Mouse (Mus musculus): ENCODE results near the gene Rbm8a2. TPM values are rescaled to one million over a fixed set of nuclear protein-coding genes. Genes with fewer than 3 reads are reported as not detected.

Rbm8a2 gene
- polyA plus RNA-seq, 1 experiment from 2014 or later, result 1.3 TPM

GRCm38 (mm10) chr1:175946718-175947315 is 32.1 kb downstream of the Rbm8a2 start:
- Histone ChIP-seq H3K36me3 (ENCODE audit: control insufficient read depth, insufficient read depth, low read length) (no peaks in the 10 kb centered on the region), H3K27ac (ENCODE audit: low read depth, low read length) (no peak overlapping the region), H3K4me1 (replicated peaks; ENCODE audit: control insufficient read depth, insufficient read depth, low read length) (no peaks in the 10 kb centered on the region), H3K4me3 (ENCODE audit: low read depth, low read length) (no peak overlapping the region), H3K9me3 (ENCODE audit: control insufficient read depth, low read length) (no peaks in the 10 kb centered on the region), H3K9ac (ENCODE audit: low read depth, low read length) (no peak overlapping the region), H3K27me3 (ENCODE audit: control insufficient read depth, insufficient read depth, low read length) (no peaks in the 10 kb centered on the region), H3K4me2 (replicated peaks; ENCODE audit: low read depth, low read length) (no peak overlapping the region)
- 67% methylated on average over 4 of the region's 4 CpGs for WGBS
- ATAC-seq (ENCODE audit: low FRiP score), result peak; percentile 28; the same call in 1 of the 2 replicates
- no peak for DNase-seq (ENCODE audit: low spot score)

DNA sequence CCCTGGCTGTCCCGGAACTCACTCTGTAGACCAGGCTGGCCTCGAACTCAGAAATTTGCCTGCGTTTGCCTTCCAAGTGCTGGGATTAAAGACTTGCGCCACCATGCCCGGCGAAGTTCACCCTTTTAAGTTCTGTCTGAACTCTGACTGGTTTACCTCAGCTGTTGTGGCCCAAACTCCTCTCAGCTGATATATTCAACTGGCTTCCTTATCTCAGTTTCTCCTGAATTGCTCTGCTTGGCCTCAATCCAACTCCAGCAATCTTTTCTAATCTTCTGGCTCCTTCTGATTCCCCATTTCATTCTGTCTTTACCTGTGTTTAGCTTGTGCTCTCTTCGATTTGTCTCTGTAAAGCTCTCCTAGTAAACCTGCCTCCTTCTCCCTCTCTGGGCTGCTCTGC is 35.7 kb downstream of the Rbm8a2 start:
- no peak for DNase-seq (ENCODE audit: low spot score)
- ATAC-seq (ENCODE audit: low FRiP score), result no peak
- H3K4me2 ChIP-seq (replicated peaks; ENCODE audit: low read depth, low read length), result no peak overlapping the region
- H3K4me3 ChIP-seq (ENCODE audit: low read depth, low read length), result no peak overlapping the region
- H3K9me3 ChIP-seq (ENCODE audit: control insufficient read depth, low read length), result no peaks in the 10 kb centered on the region
- H3K36me3 ChIP-seq (ENCODE audit: control insufficient read depth, insufficient read depth, low read length), result no peaks in the 10 kb centered on the region
- no peak overlapping the region for H3K27ac ChIP-seq (ENCODE audit: low read depth, low read length)
- WGBS, result 89% methylated on average over 7 of the region's 7 CpGs
- no peaks in the 10 kb centered on the region for H3K27me3 ChIP-seq (ENCODE audit: control insufficient read depth, insufficient read depth, low read length)
- no peaks in the 10 kb centered on the region for H3K4me1 ChIP-seq (replicated peaks; ENCODE audit: control insufficient read depth, insufficient read depth, low read length)
- H3K9ac ChIP-seq (ENCODE audit: low read depth, low read length), result no peak overlapping the region

DNA sequence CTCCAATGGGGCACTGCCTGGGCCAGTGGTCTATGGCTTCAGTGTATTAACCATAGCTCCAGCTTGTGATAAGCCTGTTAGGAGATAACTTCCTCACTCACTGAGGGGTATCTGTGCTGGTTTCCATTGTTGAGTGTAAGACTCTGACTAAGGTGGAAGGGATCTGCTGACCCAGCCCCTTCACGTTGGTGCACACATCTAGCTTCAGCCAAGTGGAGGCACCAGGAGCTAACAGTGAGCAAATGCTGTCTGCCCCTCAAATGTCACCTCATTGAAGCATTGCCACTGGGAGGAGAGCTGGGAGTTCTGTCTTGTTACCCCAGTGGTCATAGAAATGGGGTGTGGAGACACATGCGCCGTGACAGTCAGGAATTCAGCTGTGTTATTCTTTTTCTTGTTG is 40.2 kb downstream of the Rbm8a2 start:
- ATAC-seq (ENCODE audit: low FRiP score) (no peak), DNase-seq (ENCODE audit: low spot score) (no peak)
- no peaks in the 10 kb centered on the region for H3K36me3 ChIP-seq (ENCODE audit: control insufficient read depth, insufficient read depth, low read length)
- no peak overlapping the region for H3K27ac ChIP-seq (ENCODE audit: low read depth, low read length)
- H3K4me3 ChIP-seq (ENCODE audit: low read depth, low read length), result no peak overlapping the region
- no peak overlapping the region for H3K9ac ChIP-seq (ENCODE audit: low read depth, low read length)
- no peaks in the 10 kb centered on the region for H3K27me3 ChIP-seq (ENCODE audit: control insufficient read depth, insufficient read depth, low read length)
- H3K9me3 ChIP-seq (ENCODE audit: control insufficient read depth, low read length), result no peaks in the 10 kb centered on the region
- H3K4me2 ChIP-seq (replicated peaks; ENCODE audit: low read depth, low read length), result no peak overlapping the region
- H3K4me1 ChIP-seq (replicated peaks; ENCODE audit: control insufficient read depth, insufficient read depth, low read length), result no peaks in the 10 kb centered on the region
- WGBS, result 81% methylated on average over 3 of the region's 3 CpGs

GRCm38 (mm10) chr1:175936282-175936737 is 42.6 kb downstream of the Rbm8a2 start:
- Histone ChIP-seq H3K4me1 (replicated peaks; ENCODE audit: control insufficient read depth, insufficient read depth, low read length) (no peaks in the 10 kb centered on the region), H3K9ac (ENCODE audit: low read depth, low read length) (no peak overlapping the region), H3K4me3 (ENCODE audit: low read depth, low read length) (no peak overlapping the region), H3K27ac (ENCODE audit: low read depth, low read length) (no peak overlapping the region), H3K9me3 (ENCODE audit: control insufficient read depth, low read length) (no peaks in the 10 kb centered on the region), H3K4me2 (replicated peaks; ENCODE audit: low read depth, low read length) (0 out of 2 replicates have a peak overlapping the region, but pooled peaks have one; percentile 12), H3K36me3 (ENCODE audit: control insufficient read depth, insufficient read depth, low read length) (no peaks in the 10 kb centered on the region), H3K27me3 (ENCODE audit: control insufficient read depth, insufficient read depth, low read length) (no peaks in the 10 kb centered on the region)
- ATAC-seq (ENCODE audit: low FRiP score) (peak; percentile 80), DNase-seq (ENCODE audit: low spot score) (peak; percentile 88)
- WGBS, result 15% methylated on average over 11 of the region's 11 CpGs

- no peak for ATAC-seq (ENCODE audit: low FRiP score)
- H3K4me3 ChIP-seq (ENCODE audit: low read depth, low read length), result no peak overlapping the region
- H3K9ac ChIP-seq (ENCODE audit: low read depth, low read length), result no peak overlapping the region
- H3K27me3 ChIP-seq (ENCODE audit: control insufficient read depth, insufficient read depth, low read length), result no peaks in the 10 kb centered on the region
- no peaks in the 10 kb centered on the region for H3K36me3 ChIP-seq (ENCODE audit: control insufficient read depth, insufficient read depth, low read length)
- 97% methylated on average over 5 of the region's 5 CpGs for WGBS
- no peak overlapping the region for H3K4me2 ChIP-seq (replicated peaks; ENCODE audit: low read depth, low read length)
- H3K9me3 ChIP-seq (ENCODE audit: control insufficient read depth, low read length), result no peaks in the 10 kb centered on the region
- no peaks in the 10 kb centered on the region for H3K4me1 ChIP-seq (replicated peaks; ENCODE audit: control insufficient read depth, insufficient read depth, low read length)
- H3K27ac ChIP-seq (ENCODE audit: low read depth, low read length), result no peak overlapping the region
- no peak for DNase-seq (ENCODE audit: low spot score)
These were observed 47.5 kb downstream of the Rbm8a2 start for GRCm38 (mm10) chr1:175931391-175931790.

Other genes starting within 250 kb of the Rbm8a2 start
- gene Exo1, start 98.5 kb downstream of the Rbm8a2 start, polyA plus RNA-seq (2014; fragmentation: Nextera tagmentation; extraction: Ambion mirVana), result 101 and 102 TPM in 2 replicates
- not detected in 2 replicates for gene Gm38100, start 58.8 kb downstream of the Rbm8a2 start, polyA plus RNA-seq (2014; fragmentation: Nextera tagmentation; extraction: Ambion mirVana)